Mouse (Mus musculus) kidney, adult 2 months (tissue): ENCODE data around the gene Npr3. TPM values are rescaled to one million over a fixed set of nuclear protein-coding genes. Genes with fewer than 3 reads are reported as not detected.

Experiments used
- DNase-seq: peaks from one replicate; pipeline ENCODE4 v3.0.0; 2021
- H3K27ac ChIP-seq: fragments of 200-500 bp; 2 replicates; pipeline ENCODE4 v1.5.1; 2012; ENCODE audit warnings: low read depth, low read length, control low read depth, inconsistent platforms; ENCODE audit not compliant: insufficient read depth
- H3K27me3 ChIP-seq: fragments of 200-500 bp; replicated peaks from 2 replicates; pipeline ENCODE4 v1.6.1; 2012; ENCODE audit warnings: mild to moderate bottlenecking, moderate library complexity, low read length, inconsistent platforms; ENCODE audit not compliant: control insufficient read depth, insufficient read depth
- H3K36me3 ChIP-seq: fragments of 200-500 bp; 2 replicates; pipeline ENCODE4 v1.6.1; 2012; ENCODE audit warnings: mild to moderate bottlenecking, moderate library complexity, low read length, inconsistent platforms; ENCODE audit not compliant: control insufficient read depth, insufficient read depth
- H3K4me1 ChIP-seq: fragments of 200-500 bp; 2 replicates; pipeline ENCODE4 v1.6.1; 2011; ENCODE audit warnings: low read length; ENCODE audit not compliant: control insufficient read depth, insufficient read depth
- H3K4me3 ChIP-seq: fragments of 200-500 bp; 2 replicates; pipeline ENCODE4 v1.5.1; 2011; ENCODE audit warnings: mild to moderate bottlenecking, low read depth, low read length, control low read depth; ENCODE audit not compliant: insufficient read depth
- CTCF ChIP-seq: fragments of 200-500 bp; conservative IDR thresholded peaks from 2 replicates; pipeline ENCODE4 v1.5.1; 2011; ENCODE audit warnings: low read depth, mild to moderate bottlenecking, control low read depth, low read length, moderate library complexity, mixed read lengths; ENCODE audit not compliant: insufficient read depth, insufficient read length
- POLR2A ChIP-seq: fragments of 200-500 bp; IDR thresholded peaks from one replicate; pipeline ENCODE4 v1.6.1; 2011; ENCODE audit warnings: low read depth, low read length, control low read depth
- WGBS: fragments of 180-500 bp; shearing (Covaris S2); methylation state at CpG from one replicate; pipeline ENCODE4 v1.1.7; 2018; 5-methylcytosine and 5-hydroxymethylcytosine counted together
- polyA plus RNA-seq: library from polyadenylated mRNA; depleted of rRNA; stranded (reverse); fragments of >200 nt; gene quantifications from 2 replicates; pipeline ENCODE4 v1.2.3, GENCODE M21; 2012; rRNA removed

The Npr3 gene
- 5.9 and 6.1 TPM in 2 replicates for polyA plus RNA-seq

GRCm38 (mm10) chr15:11906571-11907531 is at the start of gene Npr3:
Npr3 (minus strand) TSS chr15:11907287.
- DNase-seq = peak; percentile 68
- Histone ChIP-seq H3K27me3 (no peaks in the 10 kb centered on the region), H3K27ac (peak within 1 kb of the TSS; percentile 44; the same call in 1 of the 2 replicates), H3K4me1 (0 out of 2 replicates have a peak, but pooled peaks cover 3% of the 10 kb centered on the region), H3K36me3 (no peaks in the 10 kb centered on the region), H3K4me3 (peak within 1 kb of the TSS; percentile 55)
- under 1% methylated on average over 42 of the region's 42 CpGs for WGBS
- TF ChIP-seq CTCF (peak; percentile 48), POLR2A (no peak)

GRCm38 (mm10) chr15:11956129-11956528 is 49.0 kb upstream of the Npr3 start:
- 63% methylated on average over 7 of the region's 7 CpGs for WGBS
- DNase-seq = no peak
- no peak for TF ChIP-seq POLR2A
- TF ChIP-seq CTCF = no peak
- H3K4me3 ChIP-seq = no peak overlapping the region
- no peaks in the 10 kb centered on the region for H3K4me1 ChIP-seq
- H3K27me3 ChIP-seq = no peaks in the 10 kb centered on the region
- no peaks in the 10 kb centered on the region for H3K36me3 ChIP-seq
- H3K27ac ChIP-seq = no peak overlapping the region

DNA sequence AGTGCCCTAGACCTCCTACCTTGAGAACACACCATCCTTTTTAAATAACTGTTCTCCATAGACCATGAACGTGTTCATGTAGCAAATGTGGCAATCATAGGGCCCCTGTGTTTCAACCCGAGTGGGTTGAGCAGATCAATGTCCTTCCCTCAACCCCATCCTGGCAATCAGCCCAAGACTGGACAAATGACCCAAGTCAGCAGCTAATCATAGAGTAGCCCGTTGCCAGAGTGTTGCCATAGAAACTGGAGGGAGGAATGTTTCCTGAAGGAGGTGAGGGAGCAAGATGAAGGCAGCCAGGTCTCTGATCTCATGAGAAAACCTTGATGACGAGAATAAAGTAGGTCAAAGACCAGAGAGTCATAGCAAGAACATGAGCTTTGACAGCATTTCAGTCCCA is 47.1 kb upstream of the Npr3 start:
- peak; percentile 5 for DNase-seq
- H3K36me3 ChIP-seq = no peaks in the 10 kb centered on the region
- no peak overlapping the region for H3K4me3 ChIP-seq
- TF ChIP-seq POLR2A (no peak), CTCF (no peak)
- no peaks in the 10 kb centered on the region for H3K4me1 ChIP-seq
- WGBS = 42% methylated on average over 4 of the region's 4 CpGs
- H3K27me3 ChIP-seq = no peaks in the 10 kb centered on the region
- H3K27ac ChIP-seq = no peak overlapping the region

- H3K4me3 ChIP-seq = no peak overlapping the region
- WGBS = 60% methylated on average over 3 of the region's 3 CpGs
- no peaks in the 10 kb centered on the region for H3K36me3 ChIP-seq
- H3K27ac ChIP-seq = no peak overlapping the region
- DNase-seq = no peak
- TF ChIP-seq POLR2A (no peak), CTCF (no peak)
- H3K4me1 ChIP-seq = no peaks in the 10 kb centered on the region
- H3K27me3 ChIP-seq = no peaks in the 10 kb centered on the region
These were observed 45.1 kb upstream of the Npr3 start for GRCm38 (mm10) chr15:11952159-11952558.

DNA sequence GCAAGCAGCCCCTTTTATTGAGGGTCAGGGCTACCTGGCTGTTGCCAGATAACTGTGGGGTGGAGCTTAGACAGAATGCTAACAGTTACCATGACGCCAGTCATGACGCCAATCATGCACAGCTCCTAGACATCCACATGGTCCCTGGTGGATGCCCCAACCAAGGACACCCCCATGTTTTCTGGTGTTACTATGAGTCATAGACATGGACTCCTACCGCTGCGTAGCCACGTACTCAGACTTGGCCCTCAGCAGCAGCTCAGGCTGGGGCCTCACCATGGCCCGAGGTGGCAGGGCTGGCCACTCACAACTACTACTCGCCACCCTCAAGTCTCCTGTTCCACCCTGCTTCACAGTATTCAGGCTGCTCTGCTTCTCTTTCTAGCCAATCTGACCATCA is 44.1 kb upstream of the Npr3 start:
- WGBS = 97% methylated on average over 7 of the region's 7 CpGs
- Histone ChIP-seq H3K27ac (no peak overlapping the region), H3K4me3 (no peak overlapping the region), H3K4me1 (no peaks in the 10 kb centered on the region), H3K27me3 (no peaks in the 10 kb centered on the region), H3K36me3 (no peaks in the 10 kb centered on the region)
- DNase-seq = no peak
- no peak for TF ChIP-seq CTCF
- no peak for TF ChIP-seq POLR2A

DNA sequence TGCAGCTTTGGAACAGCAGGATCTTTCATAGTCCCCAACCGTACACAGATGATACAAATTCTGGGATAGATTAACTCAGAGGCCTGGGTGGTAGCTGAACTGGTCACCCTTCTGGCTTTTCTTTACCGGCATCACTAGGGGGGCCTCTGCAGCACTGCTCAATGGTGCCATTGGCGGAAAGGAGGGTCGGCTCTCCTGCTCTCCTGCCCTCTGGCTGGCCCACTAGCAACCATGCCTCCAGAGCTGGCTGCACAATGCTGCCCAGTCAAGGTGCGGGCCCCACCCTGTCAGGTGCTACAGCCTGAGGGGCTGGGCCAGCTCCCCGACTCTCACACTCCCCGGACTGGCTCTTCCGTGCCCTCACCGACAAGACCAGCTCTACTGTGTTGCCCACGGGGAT is 43.1 kb upstream of the Npr3 start:
- Histone ChIP-seq H3K27me3 (no peaks in the 10 kb centered on the region), H3K36me3 (no peaks in the 10 kb centered on the region), H3K27ac (no peak overlapping the region), H3K4me3 (no peak overlapping the region), H3K4me1 (no peaks in the 10 kb centered on the region)
- WGBS = 91% methylated on average over 10 of the region's 10 CpGs
- no peak for DNase-seq
- TF ChIP-seq CTCF = no peak
- no peak for TF ChIP-seq POLR2A

DNA sequence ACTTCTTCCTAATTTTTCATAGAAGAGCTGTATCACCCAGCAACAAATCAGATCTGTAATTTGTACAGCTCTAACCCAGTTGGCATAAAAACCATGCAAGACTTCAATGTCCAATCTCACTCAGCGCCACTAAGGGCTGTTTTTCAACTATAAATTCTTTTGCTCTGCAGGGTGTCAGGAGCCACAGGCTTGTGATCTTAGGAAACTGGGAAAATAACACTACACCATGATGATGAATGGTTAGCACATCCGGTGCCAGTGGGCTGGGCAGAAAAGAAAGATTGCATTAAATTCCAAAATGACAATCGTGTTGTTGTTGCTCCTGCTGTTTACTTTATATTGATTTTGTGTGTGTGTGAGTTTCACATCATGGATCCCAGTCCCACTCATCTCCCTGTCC is 42.4 kb upstream of the Npr3 start:
- WGBS = 67% methylated on average over 3 of the region's 3 CpGs
- TF ChIP-seq POLR2A = no peak
- no peak for TF ChIP-seq CTCF
- H3K4me1 ChIP-seq = no peaks in the 10 kb centered on the region

More for the DNA sequence above, 42.4 kb upstream of the Npr3 start:
- Histone ChIP-seq H3K4me3 (no peak overlapping the region), H3K27me3 (no peaks in the 10 kb centered on the region), H3K27ac (no peak overlapping the region), H3K36me3 (no peaks in the 10 kb centered on the region)
- DNase-seq = no peak
